Mouse (Mus musculus): Measurements from ENCODE around the gene Pkm. TPM values are rescaled to one million over a fixed set of nuclear protein-coding genes. Genes with fewer than 3 reads are reported as not detected.

Pkm gene
- polyA plus RNA-seq, 1 experiment from 2014 or later, result 861 TPM

DNA sequence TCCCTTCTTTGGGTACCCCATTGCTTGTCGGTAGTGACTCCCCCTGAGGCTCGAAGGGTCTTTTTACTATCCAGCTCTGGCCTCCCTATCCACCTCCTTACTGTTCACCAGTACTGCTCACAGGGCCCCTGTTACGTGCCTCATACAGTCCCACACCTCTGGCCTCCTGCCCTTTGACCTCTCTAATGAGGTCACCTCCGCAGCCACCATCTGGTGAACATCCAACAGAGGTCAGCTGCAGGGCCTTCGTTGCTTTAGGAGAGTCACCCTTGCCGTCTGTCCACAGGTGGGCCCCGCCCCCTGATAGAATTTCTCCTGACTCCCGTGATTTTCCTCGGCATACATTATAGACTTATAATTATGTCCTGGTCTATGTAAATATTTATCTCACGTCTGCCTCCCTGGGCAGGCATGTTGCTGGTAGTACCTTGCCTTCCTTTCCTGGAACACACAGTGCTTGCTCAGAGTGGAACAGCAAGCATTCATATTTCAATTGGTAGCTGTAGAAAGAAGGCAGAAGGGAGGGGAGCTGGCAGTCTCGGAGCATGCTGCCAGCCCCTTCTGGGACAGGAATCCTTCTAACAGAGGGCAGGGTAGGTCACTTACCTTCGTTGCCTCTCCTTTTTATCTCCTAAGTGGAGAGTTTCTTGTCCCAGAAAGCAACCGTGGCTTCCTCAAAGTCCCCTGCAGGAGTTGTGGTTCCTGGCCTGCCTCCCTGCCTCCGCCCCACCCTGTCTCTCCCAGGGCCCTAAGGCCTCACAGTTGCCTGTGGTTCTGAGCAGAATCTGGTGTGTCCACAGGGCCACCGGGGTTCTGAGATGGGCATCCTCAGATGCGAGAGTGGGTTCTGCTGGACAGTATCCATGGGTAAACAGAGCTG, 38.6 kb downstream of the Pkm start:
- Histone ChIP-seq H3K4me3 (replicated peaks; ENCODE audit: low read length) (no peak overlapping the region), H3K9ac (no peak overlapping the region), H3K36me3 (replicated peaks; ENCODE audit: control insufficient read depth, insufficient read depth) (no peaks in the 10 kb centered on the region), H3K27me3 (ENCODE audit: control insufficient read depth, insufficient read depth, low read length) (no peaks in the 10 kb centered on the region), H3K4me1 (replicated peaks; ENCODE audit: control insufficient read depth, insufficient read depth, low read length) (peaks cover 12% of the 10 kb centered on the region), H3K4me2 (replicated peaks) (no peak overlapping the region), H3K27ac (no peak overlapping the region), H3K9me3 (ENCODE audit: control insufficient read depth, low read length) (no peaks in the 10 kb centered on the region)
- WGBS, result 60% methylated on average over 16 of the region's 16 CpGs
- ATAC-seq (ENCODE audit: low FRiP score) (no peak), DNase-seq (ENCODE audit: low spot score) (no peak)

DNA sequence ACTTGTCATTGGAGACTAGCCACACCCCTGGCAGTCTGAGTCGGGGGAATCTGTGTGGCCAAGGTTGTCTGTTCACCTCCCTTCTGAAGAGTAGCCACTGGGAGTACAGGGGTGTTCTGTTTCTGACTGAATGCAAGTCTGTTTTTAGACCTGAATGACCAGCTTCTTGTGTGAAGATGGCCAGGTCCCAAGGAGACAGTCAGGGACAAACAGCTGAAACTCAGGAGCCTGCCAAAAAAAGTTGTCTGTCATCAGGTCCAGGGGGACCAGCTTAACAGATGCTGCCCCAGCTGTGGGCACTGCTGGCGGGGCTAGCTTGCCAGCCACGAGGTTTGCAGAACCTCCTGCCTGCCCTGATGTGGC, 39.3 kb downstream of the Pkm start:
- no peak for ATAC-seq (ENCODE audit: low FRiP score)

DNA sequence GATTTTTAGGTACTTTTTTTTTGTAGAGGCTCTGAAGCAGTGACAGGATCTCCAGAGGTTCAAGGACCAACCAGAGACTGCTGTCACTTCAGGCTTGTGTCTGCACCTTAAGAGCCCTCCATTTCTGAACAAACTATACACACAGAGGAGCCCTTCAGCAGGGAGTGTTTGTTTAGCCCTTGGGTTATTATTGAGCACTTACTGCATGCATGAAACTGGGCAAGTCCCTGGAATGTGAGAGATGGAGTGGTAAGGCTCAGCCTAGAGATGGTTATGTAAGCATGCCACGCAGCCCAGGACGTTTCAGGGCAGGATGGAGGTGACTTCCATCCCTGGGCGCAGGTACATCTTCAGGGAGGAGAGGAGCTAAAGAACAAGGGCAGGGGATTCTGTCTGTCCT, 40.2 kb downstream of the Pkm start:
- WGBS, result 88% methylated on average over 3 of the region's 3 CpGs
- Histone ChIP-seq H3K27ac (no peak overlapping the region), H3K4me2 (replicated peaks) (no peak overlapping the region), H3K4me1 (replicated peaks; ENCODE audit: control insufficient read depth, insufficient read depth, low read length) (peaks cover 12% of the 10 kb centered on the region), H3K9ac (no peak overlapping the region), H3K36me3 (replicated peaks; ENCODE audit: control insufficient read depth, insufficient read depth) (no peaks in the 10 kb centered on the region), H3K27me3 (ENCODE audit: control insufficient read depth, insufficient read depth, low read length) (no peaks in the 10 kb centered on the region), H3K9me3 (ENCODE audit: control insufficient read depth, low read length) (no peaks in the 10 kb centered on the region), H3K4me3 (replicated peaks; ENCODE audit: low read length) (no peak overlapping the region)
- ATAC-seq (ENCODE audit: low FRiP score), result no peak
- DNase-seq (ENCODE audit: low spot score), result no peak

More for the DNA sequence above, 39.3 kb downstream of the Pkm start:
- no peak overlapping the region for H3K27ac ChIP-seq
- H3K9me3 ChIP-seq (ENCODE audit: control insufficient read depth, low read length), result no peaks in the 10 kb centered on the region
- DNase-seq (ENCODE audit: low spot score), result no peak
- 46% methylated on average over 3 of the region's 3 CpGs for WGBS
- no peaks in the 10 kb centered on the region for H3K36me3 ChIP-seq (replicated peaks; ENCODE audit: control insufficient read depth, insufficient read depth)
- peaks cover 12% of the 10 kb centered on the region for H3K4me1 ChIP-seq (replicated peaks; ENCODE audit: control insufficient read depth, insufficient read depth, low read length)
- H3K9ac ChIP-seq, result no peak overlapping the region
- H3K4me3 ChIP-seq (replicated peaks; ENCODE audit: low read length), result no peak overlapping the region
- no peak overlapping the region for H3K4me2 ChIP-seq (replicated peaks)
- no peaks in the 10 kb centered on the region for H3K27me3 ChIP-seq (ENCODE audit: control insufficient read depth, insufficient read depth, low read length)

DNA sequence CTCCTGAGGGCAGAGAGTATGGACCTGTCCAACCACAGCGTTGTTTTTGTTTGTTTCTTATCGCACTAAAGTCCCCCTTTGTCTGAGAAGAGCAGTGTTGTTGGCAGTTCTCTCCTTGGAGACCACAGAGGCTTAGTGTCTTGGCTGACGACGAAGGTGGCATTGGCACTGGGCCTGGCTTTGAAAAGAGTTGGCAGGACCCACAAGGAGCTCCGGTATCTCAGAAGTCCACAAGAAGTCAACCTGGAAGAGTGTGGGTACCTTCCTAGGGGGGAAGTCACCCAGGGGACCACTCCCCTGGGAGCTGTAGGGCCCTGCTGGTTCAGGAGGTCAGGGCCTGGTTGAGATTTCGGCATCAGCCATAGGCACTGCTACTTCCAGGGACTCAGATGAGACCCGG, 44.9 kb downstream of the Pkm start:
- no peak overlapping the region for H3K4me3 ChIP-seq (replicated peaks; ENCODE audit: low read length)
- H3K27me3 ChIP-seq (ENCODE audit: control insufficient read depth, insufficient read depth, low read length), result no peaks in the 10 kb centered on the region
- no peak overlapping the region for H3K9ac ChIP-seq
- H3K9me3 ChIP-seq (ENCODE audit: control insufficient read depth, low read length), result no peaks in the 10 kb centered on the region
- no peak overlapping the region for H3K4me2 ChIP-seq (replicated peaks)
- ATAC-seq (ENCODE audit: low FRiP score), result no peak
- no peak for DNase-seq (ENCODE audit: low spot score)
- no peak overlapping the region for H3K27ac ChIP-seq
- WGBS, result 78% methylated on average over 7 of the region's 7 CpGs
- no peaks in the 10 kb centered on the region for H3K36me3 ChIP-seq (replicated peaks; ENCODE audit: control insufficient read depth, insufficient read depth)
- no peaks in the 10 kb centered on the region for H3K4me1 ChIP-seq (replicated peaks; ENCODE audit: control insufficient read depth, insufficient read depth, low read length)

DNA sequence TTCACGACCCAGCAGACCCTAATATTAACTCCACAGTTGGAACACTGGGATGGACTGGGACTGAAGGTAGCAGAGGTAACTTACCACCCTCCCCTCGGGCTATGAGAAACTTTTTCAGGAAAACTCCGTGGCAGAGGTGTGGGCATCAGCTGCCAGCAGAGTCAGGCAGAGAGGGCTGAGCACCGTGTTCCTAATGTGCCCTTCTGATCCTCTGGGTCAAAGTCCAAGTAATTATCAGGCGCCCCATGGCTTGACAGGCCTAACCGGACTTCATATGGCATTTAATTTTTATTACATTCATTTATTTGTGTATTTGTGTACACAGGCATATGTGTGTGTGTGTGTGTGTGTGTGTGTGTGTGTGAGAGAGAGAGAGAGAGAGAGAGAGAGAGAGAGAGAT, 46.9 kb downstream of the Pkm start:
- H3K36me3 ChIP-seq (replicated peaks; ENCODE audit: control insufficient read depth, insufficient read depth), result no peaks in the 10 kb centered on the region
- no peak overlapping the region for H3K9ac ChIP-seq
- no peaks in the 10 kb centered on the region for H3K9me3 ChIP-seq (ENCODE audit: control insufficient read depth, low read length)
- no peaks in the 10 kb centered on the region for H3K4me1 ChIP-seq (replicated peaks; ENCODE audit: control insufficient read depth, insufficient read depth, low read length)
- ATAC-seq (ENCODE audit: low FRiP score), result no peak
- no peaks in the 10 kb centered on the region for H3K27me3 ChIP-seq (ENCODE audit: control insufficient read depth, insufficient read depth, low read length)
- H3K4me3 ChIP-seq (replicated peaks; ENCODE audit: low read length), result no peak overlapping the region
- H3K4me2 ChIP-seq (replicated peaks), result no peak overlapping the region
- 72% methylated on average over 6 of the region's 6 CpGs for WGBS
- no peak for DNase-seq (ENCODE audit: low spot score)
- no peak overlapping the region for H3K27ac ChIP-seq

DNA sequence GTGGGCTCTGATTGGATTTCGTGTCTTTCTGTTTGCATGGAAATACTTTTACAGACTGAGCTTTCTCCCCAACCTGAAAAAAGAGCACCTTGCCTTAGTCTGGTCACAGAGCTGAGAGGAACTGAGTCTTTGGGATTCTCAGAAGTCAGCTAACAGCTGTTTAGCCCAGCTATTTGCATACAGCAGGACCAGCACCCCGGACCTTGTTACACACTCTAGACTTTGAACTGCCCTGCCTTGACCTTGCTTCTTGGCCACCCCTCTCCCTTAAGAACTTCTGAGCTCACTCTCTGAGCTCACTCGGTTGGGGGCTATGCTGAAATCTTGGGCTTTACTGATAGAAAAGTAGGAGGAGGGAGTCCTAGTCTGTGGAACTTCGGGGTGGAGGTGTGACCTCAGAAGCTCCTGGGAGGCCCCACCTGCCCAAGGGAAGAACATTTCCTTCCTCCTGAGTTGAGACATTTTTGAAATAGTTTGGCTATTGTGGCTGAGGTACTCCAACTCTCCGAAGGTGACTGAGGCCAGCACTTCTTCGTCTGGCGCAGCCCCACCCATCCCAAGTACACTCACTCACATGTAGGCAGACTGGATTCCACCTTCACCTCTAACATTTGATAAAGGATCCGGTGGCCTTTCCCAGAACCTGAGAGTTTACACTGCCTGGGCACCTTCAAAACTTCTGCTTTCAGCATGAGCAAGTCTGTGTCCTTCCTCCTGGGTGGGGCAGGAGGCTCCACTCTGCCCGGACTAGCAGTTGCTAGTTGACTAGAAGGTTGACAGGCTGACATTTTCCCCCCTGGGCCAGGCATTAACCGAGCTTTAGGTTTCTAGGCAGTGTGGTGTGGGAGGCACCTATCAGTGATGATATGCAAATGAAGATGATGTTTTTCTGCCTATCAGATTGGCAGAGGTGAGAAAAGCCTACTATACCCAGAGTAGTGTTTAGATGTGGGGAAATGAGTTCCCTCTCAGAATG, 51.0 kb downstream of the Pkm start:
- no peak overlapping the region for H3K4me2 ChIP-seq (replicated peaks)
- no peaks in the 10 kb centered on the region for H3K4me1 ChIP-seq (replicated peaks; ENCODE audit: control insufficient read depth, insufficient read depth, low read length)
- DNase-seq (ENCODE audit: low spot score), result no peak
- H3K9ac ChIP-seq, result no peak overlapping the region
- no peaks in the 10 kb centered on the region for H3K9me3 ChIP-seq (ENCODE audit: control insufficient read depth, low read length)
- no peak overlapping the region for H3K4me3 ChIP-seq (replicated peaks; ENCODE audit: low read length)
- 71% methylated on average over 10 of the region's 10 CpGs for WGBS
- ATAC-seq (ENCODE audit: low FRiP score), result no peak
- H3K36me3 ChIP-seq (replicated peaks; ENCODE audit: control insufficient read depth, insufficient read depth), result no peaks in the 10 kb centered on the region
- no peaks in the 10 kb centered on the region for H3K27me3 ChIP-seq (ENCODE audit: control insufficient read depth, insufficient read depth, low read length)
- no peak overlapping the region for H3K27ac ChIP-seq

DNA sequence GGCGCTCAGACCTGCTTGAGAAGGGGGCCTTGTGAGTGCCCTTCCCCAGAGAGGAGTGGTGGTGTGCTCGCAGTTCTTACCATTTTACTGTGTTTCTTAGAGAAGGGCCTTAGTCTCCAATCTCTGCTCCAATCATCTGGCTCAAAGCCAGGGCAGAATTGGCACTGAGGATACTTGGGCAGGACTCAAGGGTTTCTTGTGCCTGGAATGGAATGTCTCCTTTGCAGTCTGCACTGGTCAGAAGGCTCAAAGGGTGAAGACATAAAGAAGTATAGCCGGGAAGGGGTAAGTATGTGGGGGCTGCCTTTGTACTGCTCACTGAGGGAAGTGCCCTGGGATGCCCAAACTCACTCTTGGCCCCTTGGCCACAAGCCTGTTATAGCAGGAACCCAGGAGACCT, 53.1 kb downstream of the Pkm start:
- DNase-seq (ENCODE audit: low spot score) (no peak), ATAC-seq (ENCODE audit: low FRiP score) (no peak)
- 83% methylated on average over 3 of the region's 3 CpGs for WGBS
- no peaks in the 10 kb centered on the region for H3K4me1 ChIP-seq (replicated peaks; ENCODE audit: control insufficient read depth, insufficient read depth, low read length)
- H3K36me3 ChIP-seq (replicated peaks; ENCODE audit: control insufficient read depth, insufficient read depth), result no peaks in the 10 kb centered on the region
- H3K4me2 ChIP-seq (replicated peaks), result no peak overlapping the region
- no peaks in the 10 kb centered on the region for H3K9me3 ChIP-seq (ENCODE audit: control insufficient read depth, low read length)
- H3K27ac ChIP-seq, result no peak overlapping the region
- no peak overlapping the region for H3K9ac ChIP-seq
- no peaks in the 10 kb centered on the region for H3K27me3 ChIP-seq (ENCODE audit: control insufficient read depth, insufficient read depth, low read length)
- no peak overlapping the region for H3K4me3 ChIP-seq (replicated peaks; ENCODE audit: low read length)

DNA sequence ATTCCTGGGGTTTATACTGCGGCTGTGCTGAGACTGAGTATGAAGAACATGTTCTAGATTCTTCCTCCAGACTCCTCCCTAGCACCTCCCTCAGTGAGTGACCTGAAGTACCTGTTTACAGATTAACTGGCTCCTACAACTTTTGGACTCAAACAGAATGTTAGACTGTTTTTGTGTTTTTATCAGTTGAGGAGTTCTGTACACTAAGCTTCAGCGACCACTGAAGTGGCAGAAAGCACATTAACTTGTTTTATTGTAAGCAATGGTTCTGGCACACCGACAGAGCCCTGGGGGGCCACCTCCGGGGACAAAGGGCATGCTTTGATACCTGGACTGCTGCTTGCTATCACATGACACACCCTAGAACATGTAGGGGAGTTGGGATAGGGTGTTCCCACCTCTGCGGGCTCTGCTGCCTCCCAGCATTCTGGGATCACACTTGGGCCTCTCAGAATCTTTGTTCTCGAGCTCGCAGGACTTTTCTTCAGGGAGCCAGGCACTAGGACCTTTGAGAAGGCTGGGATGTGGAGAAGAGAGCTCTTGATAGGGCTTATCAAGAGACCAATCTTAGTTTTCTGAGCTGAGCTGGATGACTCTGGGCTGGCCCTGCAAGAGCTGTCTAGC, 60.2 kb downstream of the Pkm start:
- H3K4me2 ChIP-seq (replicated peaks), result no peak overlapping the region
- WGBS, result 85% methylated on average over 7 of the region's 7 CpGs
- no peak overlapping the region for H3K9ac ChIP-seq

DNA sequence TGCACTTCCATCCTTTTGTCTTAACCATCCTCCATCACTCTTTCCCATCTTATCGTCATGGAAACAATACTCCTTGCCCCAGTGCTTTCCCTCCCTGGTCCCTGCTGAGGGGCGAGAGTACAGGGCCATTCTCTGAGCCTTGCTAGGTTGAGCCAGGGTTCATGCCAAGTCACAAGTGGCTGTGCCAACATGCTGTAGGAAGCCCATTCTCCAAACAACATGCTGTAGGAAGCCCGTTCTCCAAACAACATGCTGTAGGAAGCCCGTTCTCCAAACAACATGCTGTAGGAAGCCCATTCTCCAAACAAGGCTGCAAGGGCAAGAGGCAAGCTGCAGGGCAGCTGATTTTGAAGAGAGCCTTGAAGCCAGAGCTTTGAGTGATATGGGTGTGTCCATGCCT, 62.1 kb downstream of the Pkm start:
- WGBS, result 88% methylated on average over 4 of the region's 4 CpGs

More for the DNA sequence above, 60.2 kb downstream of the Pkm start:
- ATAC-seq (ENCODE audit: low FRiP score) (no peak), DNase-seq (ENCODE audit: low spot score) (no peak)
- no peaks in the 10 kb centered on the region for H3K27me3 ChIP-seq (ENCODE audit: control insufficient read depth, insufficient read depth, low read length)
- H3K36me3 ChIP-seq (replicated peaks; ENCODE audit: control insufficient read depth, insufficient read depth), result no peaks in the 10 kb centered on the region
- H3K9me3 ChIP-seq (ENCODE audit: control insufficient read depth, low read length), result no peaks in the 10 kb centered on the region
- H3K27ac ChIP-seq, result no peak overlapping the region
- H3K4me1 ChIP-seq (replicated peaks; ENCODE audit: control insufficient read depth, insufficient read depth, low read length), result no peaks in the 10 kb centered on the region
- no peak overlapping the region for H3K4me3 ChIP-seq (replicated peaks; ENCODE audit: low read length)

More for the DNA sequence above, 62.1 kb downstream of the Pkm start:
- no peak for DNase-seq (ENCODE audit: low spot score)
- Histone ChIP-seq H3K4me1 (replicated peaks; ENCODE audit: control insufficient read depth, insufficient read depth, low read length) (no peaks in the 10 kb centered on the region), H3K4me3 (replicated peaks; ENCODE audit: low read length) (no peak overlapping the region), H3K27ac (no peak overlapping the region), H3K36me3 (replicated peaks; ENCODE audit: control insufficient read depth, insufficient read depth) (no peaks in the 10 kb centered on the region), H3K9me3 (ENCODE audit: control insufficient read depth, low read length) (no peaks in the 10 kb centered on the region), H3K4me2 (replicated peaks) (no peak overlapping the region), H3K27me3 (ENCODE audit: control insufficient read depth, insufficient read depth, low read length) (no peaks in the 10 kb centered on the region), H3K9ac (no peak overlapping the region)
- ATAC-seq (ENCODE audit: low FRiP score), result no peak
